Mouse (Mus musculus): Measurements from ENCODE around the gene Uggt1. TPM values are rescaled to one million over a fixed set of nuclear protein-coding genes. Genes with fewer than 3 reads are reported as not detected.
A peak's percentile ranks its signal among the peaks of the same experiment; 100 is the strongest.

Uggt1 gene
- total RNA-seq, 2 experiments from 2014 or later = 38.4 to 40.3 TPM

DNA sequence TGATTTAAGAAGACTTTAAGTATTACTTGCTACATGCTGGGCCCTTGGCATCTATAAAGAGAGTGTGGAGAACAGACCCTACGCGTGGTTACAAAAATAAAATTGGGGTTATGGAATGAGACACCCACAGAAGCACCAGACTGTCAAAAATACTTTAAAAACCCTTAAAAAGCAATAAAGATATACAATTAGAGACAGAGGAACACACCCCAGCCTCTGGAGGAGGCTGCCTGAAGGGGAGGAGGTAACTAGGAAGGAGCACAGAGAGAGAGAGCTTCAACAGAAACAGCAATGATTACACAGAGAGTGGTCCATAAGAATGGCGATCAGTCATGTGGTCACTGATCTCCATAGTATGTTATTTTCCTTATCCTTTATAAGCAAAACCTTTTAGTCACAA is 50.0 kb downstream of the Uggt1 start:
- no peak for DNase-seq (ENCODE audit: low spot score in 2 of 2)

DNA sequence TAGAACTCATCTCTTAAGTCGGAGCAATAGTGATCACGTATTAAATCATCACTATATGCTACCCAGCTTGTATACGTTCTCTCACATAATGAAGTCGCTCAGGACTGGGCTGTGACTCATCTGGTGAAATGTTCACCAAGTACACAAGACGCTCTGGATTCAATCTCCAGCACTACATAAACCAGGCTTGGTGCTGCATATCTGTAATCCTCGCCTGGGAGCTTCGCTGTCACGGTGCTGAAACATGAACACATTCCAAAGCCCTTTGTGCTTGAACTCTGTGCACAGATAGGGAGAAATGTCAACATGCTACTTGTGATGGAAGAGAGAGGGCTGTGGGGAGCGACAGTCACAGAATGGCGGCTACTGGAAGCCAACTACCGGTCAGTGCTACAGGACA is 52.6 kb downstream of the Uggt1 start:
- DNase-seq (ENCODE audit: low spot score in 2 of 2) = no peak

DNA sequence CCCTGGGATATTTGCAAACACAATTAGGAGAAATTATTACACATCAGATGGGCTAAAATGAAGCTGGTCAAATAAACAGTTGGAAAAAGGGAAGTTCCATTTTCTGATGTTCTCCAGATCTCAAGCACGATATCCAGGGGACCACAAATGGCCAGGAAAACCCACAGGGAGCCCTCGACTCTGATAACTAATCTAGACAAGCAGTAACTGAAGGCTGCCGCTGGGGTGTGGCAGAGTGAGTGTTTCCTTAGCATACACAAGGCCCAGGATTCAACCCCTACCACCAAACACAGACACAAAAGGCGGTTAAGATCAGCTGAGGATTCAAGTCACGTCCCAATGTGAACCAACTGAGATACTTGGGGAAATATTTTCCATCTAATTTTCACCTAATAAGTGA is 64.5 kb downstream of the Uggt1 start:
- no peak for DNase-seq (ENCODE audit: low spot score in 2 of 2)

DNA sequence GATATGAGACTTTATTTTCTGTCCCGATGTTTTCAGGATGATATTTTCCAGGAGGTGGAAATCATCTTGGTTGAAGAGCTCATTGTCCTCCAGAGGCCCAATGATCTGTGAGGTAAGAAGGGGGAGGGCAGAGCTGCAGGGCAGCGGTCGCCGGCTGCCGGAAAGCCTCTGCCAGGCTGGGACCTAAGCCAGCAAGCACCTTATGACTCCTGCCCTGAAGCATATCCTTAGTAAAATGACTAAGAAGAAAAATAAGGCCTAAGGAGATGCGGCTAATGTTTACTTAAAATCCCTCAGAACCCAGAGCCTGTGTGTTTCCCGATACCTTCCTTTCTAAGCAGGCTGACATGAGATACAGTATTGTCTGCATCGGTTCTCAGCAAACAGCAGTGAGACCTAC is 71.1 kb downstream of the Uggt1 start:
- DNase-seq (ENCODE audit: low spot score in 2 of 2) = no peak

DNA sequence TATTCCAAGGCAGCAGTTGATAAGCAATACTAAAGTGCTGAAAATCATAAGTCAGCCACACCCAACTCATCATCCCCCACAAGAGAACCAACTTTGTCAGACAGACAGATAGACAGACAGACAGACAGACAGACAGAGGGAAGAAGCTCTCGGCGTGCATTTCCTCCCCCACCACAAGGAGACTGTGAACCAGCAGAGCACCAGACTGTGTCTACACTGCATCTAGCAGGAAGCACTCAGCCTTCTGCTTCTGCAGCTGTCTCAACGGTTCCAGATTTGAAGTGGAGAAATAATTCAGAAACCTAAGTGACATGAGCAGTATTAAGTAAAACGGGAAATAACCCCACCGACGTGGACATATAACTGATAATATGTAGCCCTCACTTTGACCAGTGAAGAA is 71.6 kb downstream of the Uggt1 start:
- DNase-seq (ENCODE audit: low spot score in 2 of 2) = no peak

DNA sequence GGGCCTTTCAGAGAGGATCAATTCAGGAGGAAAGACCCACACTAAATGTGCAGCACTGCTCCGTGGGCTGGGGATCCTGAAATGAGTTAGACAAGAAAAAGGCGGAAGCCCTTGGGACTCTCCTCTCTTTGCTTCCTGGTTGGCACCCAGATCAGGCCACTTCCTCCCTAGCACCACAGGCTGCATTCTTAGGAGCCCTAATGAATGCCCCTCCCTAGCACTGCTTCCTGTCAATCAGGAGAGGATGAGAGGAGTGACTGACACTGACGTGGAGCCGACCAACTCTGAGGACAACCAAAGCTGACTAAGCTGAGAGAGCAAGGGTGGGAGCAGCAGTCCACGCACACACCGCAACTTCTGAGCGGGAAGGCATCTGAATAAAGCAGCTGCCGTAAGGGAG is 81.8 kb downstream of the Uggt1 start:
- no peak for DNase-seq (ENCODE audit: low spot score in 2 of 2)

DNA sequence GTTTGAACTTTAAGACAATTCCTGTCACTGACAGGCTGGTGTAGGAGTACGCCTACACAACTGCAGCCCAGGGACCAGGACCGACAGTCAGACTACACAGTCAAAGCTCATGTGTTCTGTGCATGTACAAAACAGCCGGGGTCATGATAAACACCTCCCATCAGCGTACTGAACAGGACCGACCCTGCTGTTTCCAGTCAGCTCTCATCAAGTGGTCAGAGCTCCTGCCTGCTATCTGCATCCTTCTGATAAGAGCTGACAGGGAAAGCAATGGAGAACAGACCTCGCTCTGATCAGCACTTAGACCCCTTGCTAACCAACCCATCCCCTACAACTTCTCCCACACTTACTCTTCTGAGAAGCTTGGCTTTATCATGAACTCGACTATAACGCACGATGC is 83.3 kb downstream of the Uggt1 start:
- DNase-seq (ENCODE audit: low spot score in 2 of 2) = no peak

DNA sequence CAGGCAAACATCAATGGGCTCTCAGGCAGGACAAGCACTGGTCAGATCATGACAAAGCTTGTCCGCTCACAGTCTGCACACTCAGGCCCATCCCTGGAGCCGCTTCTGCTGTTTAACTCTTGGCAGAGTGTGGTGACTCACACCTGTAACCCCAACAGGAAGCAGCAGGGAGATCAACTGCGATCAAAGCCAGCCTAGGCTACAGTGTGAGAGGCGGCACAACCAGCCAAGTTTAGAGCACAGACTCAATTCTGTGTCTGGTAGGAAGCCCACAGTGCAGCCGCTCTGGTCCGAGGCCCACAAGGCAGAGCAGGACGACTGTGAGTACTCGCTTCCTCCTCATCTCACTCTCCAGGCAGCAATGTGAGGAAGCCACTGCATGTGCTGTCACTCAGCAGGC is 84.3 kb downstream of the Uggt1 start:
- no peak for DNase-seq (ENCODE audit: low spot score in 2 of 2)

DNA sequence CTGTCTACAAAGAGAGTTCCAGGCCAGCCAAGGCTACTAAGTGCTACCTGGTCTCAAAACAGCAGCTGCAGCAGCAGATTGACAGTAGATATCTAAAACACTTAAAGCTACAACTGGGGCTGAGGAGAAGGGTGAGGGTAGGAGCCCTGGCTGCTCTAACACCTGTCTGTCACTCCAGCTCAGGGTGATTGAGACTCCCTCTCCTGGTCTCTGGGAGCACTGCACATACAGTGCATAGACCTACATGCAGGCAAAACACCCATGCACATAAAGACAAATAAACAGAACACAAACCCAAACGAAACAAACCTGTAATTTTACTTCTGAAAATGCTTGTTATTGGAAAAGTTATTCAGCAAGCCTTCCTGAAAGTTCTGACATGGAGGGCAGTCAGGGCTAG is 95.1 kb downstream of the Uggt1 start:
- no peak for DNase-seq (ENCODE audit: low spot score in 2 of 2)

DNA sequence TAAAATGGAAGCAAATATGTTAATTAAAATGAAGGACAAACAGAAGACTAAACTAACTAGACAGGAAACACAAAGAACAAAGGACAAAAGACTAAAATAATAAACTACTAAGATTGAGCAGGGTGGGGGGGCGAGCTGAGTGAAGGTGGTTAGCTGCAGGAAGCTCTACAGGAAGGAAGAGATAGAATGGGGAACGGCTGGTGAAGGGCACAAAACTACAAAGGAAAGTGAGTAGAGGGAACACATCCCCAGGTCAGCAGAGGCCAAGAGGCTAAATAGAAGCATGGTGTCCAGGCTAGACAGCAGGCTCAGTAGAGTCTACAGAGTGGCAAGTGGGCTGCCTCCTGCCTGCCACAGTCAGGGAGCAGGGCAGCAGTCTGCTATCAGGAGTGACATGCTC is 95.7 kb downstream of the Uggt1 start:
- DNase-seq (ENCODE audit: low spot score in 2 of 2) = no peak

DNA sequence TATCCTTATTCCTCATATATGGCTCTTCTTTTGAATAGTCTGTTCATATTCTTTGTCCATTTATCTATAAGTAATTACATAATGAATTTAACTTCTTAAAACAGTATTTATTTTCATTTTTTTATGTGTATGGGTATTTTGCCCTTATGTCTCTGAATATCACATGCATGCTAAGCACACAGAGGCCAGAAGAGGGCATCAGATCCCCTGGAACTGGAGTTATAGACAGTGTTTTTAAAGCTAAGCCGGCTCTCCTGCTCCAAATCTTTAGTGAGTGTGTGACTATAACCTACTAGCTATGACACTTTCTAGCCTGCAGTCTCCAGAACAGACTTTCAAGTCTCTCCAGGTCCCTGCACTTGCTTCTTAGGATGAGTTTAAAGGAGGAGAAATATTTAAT is 99.5 kb downstream of the Uggt1 start:
- no peak for DNase-seq (ENCODE audit: low spot score in 2 of 2)

DNA sequence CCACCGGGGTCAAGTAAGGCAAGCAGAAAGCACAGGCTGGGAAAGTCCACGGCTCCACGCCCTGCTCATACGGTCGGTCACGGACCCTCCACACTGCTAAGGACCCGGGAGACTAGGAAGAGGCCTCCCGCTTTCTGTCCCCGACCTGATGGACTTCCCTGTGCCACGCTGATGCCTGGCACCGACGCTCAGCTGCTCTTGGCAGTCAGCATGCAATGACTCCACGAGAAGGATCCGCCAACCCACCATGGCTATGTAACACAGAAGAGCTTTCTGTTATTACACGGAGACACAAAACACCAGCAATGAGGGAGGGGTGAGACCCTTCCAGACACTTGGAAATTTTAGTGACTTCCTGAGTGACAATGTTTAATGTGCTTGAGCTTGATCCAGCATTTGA is 104.2 kb downstream of the Uggt1 start:
- DNase-seq (ENCODE audit: low spot score in 2 of 2) = no peak

DNA sequence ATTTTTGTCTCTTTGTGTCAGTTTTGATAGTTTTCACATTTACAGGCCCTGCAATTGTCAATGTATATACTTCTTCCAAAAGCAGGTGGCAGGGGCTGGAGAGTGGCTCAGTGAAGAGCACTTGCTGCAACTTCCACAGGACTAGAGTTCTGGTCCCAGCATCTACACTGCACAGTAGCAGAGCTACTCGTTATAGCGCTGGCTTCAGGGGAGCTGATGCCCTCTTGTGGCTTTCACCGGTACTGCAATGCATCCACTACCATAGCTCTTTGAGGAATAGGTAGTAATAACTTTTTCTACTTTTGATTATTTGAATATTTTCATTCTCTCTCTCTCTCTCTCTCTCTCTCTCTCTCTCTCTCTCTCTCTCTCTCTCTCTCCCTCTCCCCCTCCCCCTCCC is 109.9 kb downstream of the Uggt1 start:
- peak; percentile 49 to 50 for DNase-seq (ENCODE audit: low spot score in 2 of 2)

DNA sequence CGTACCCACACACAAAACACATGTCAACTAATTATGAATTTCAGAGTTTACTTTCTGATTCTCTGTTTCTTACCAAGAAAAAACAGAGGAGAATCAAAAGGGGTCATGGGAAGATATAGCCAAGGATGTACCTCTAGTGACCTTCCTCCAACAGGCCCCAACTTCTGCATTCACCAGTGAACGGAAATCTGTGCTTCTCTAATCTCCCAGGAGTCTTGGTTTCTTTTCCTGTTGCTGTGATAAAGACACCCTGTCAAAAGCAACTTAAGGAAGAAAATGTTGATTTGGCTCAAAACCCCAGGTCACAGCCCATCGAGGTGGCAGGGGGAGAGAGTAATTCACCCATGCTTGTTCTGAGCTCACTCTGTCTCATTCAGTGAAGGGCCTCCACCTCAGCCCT is 110.9 kb downstream of the Uggt1 start:
- DNase-seq (ENCODE audit: low spot score in 2 of 2) = no peak

DNA sequence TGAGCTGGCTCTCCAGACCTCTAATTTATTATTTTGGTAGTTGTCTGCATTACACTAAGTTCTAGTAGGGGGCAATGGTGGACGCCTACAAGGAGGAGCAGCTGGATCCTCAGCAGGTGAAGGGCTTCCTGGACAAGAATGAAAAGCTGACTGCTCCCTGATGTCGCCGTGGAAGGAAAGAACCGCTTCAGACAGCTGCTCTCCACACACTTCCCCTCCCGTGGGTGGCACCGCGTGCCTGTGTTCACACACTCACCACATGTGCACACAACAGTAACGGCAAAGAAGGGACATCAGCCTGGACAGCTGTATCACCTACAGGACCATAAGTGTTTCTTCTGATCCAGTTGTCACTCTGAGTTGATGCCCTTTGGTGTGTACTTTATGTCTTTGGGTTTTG is 111.5 kb downstream of the Uggt1 start:
- no peak for DNase-seq (ENCODE audit: low spot score in 2 of 2)

DNA sequence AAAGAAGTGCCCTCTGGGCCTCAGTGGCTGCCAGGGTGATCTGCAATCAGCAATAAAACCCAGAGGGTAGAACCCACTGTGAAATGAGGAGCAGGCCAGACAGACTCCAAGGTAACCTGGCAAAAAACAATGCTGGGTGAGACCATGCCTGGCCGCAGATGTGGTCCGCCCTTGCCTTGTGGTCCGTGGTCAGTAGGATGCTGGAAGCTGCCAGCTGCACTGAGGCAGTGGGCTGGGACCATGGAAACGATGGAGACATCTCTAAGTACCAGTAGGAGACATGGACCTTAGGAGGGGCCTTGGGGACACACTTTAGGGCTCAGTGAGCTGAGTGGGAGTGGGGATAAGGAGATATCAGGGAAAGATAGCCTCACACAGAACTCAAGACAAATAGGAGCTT is 112.3 kb downstream of the Uggt1 start:
- no peak for DNase-seq (ENCODE audit: low spot score in 2 of 2)

DNA sequence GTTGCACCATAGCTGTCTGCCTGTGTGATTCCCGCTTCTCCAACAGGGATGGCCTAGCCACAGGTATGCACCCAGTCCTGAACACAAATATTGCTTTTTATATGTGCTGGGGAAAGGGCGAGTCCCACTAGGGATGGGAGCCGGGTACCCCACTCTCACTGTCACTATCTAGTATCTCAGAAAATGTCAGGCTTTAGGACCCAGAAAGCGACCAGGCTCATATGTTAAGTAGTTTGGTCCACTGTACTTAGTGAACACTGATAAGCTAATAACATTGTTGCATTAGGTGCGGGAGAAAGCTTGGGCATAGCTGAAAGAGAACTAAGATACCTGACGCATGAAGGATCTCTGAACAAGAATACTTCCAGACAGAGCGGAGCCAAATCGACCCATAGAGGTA is 112.8 kb downstream of the Uggt1 start:
- DNase-seq (ENCODE audit: low spot score in 2 of 2) = no peak

DNA sequence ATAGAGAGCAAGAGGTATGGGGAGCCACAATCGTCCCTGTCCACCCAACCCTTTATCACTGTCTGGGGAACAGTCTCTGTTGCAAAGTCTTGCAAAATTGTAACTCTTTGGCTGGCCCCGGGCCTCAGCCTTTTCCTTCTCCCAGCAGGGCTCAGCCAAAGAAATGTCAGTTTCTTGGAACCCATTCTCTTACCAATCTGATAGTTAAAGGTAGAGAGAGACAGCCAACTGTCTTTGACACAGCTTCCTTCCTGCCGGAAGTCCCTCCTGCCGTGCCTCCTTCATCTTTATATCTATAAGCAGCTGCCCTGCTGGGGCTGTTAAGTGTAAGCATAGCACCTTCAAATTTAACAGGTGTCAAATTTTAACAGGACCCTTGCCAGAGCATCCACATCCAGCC is 113.4 kb downstream of the Uggt1 start:
- no peak for DNase-seq (ENCODE audit: low spot score in 2 of 2)

DNA sequence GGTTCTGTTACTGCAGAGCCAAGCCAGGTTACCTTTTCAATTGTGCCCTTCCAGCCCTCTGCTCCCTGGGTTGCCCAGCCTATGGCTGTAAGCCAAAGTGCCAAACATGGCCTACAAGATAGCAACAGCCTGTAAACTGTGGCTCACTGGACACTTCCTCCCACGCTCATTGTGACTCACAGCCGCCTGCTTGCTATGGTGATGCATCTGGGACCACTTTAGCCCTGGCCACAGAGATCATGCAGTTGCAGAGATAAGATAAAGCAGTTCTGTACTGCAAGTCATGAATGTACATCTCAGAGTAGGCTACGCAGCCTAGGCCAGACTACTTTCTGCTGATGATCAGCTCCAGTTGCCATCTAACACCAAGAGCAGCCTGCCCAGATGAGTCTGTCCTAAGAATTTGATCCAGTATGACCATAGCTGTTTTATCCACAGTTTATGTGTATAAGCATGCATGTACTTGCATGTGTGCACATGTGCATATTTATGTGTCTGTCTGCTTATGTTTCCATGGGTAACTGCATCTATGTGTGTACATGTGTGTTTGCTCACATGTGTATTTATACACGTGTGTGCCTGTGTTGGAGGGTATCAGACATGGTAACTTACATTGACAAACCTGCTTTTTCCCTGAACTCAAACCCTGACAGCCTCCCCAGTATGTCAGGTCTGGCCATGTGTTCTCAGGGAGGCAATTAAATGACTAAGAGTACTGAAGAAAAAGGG is 114.0 kb downstream of the Uggt1 start:
- no peak for DNase-seq (ENCODE audit: low spot score in 2 of 2)

DNA sequence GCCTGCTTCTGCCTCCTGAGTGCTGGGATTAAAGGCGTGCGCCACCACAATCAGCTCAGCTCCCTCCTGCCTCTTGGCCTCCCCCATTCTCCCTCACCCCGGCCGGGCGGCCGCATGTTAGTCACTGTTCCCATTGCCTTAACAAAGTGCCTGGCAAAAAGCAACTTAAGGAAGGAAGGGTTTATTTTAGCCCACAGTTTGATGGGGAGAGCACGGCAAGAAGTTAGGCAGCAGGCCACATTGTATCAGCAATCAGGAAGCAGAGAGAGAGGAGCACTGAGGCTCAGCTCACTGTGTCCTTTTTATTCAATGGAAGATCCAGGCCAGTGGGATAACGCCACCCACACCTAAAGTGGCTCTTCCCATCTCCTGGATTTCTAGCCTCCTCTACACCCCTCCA is 114.6 kb downstream of the Uggt1 start:
- no peak for DNase-seq (ENCODE audit: low spot score in 2 of 2)

DNA sequence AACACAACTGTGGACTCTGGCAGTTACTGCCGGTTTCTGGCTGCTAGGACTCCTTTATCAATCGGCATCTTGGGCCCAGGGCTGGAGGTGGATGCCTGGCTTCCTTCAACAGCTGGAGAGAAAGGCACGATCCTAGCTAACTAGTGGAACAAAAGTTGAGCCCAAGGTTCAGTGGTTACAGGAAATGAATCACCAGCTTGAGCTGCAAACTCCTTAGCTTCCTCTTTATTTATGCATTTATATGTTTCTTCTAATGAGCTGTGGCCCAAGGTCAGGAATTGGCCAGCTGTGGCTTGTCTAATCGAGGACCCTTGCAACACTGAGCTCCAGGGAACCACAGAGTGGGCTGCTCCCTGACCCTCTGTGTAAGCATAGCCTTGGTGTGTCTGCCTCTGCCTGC is 115.4 kb downstream of the Uggt1 start:
- no peak for DNase-seq (ENCODE audit: low spot score in 2 of 2)

DNA sequence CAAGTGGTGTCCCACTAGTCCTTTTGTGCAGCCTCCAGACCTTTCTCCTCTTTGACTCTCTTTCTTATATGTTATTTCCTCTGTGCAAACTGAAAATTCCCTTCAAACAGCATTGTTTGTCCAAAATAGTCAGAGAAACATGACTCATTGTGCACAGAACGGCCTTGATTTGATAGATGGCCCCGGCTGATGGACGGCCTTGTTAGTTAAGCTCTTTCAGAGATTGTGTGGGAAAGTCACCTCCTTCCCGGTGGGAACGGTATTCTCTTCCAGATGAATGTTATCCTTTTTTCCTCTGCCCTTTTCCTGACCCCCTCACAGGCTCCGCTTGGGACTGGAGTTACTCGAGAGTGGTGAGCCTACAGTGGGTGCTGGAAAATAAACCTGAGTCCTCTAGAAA is 119.4 kb downstream of the Uggt1 start:
- DNase-seq (ENCODE audit: low spot score in 2 of 2) = no peak

DNA sequence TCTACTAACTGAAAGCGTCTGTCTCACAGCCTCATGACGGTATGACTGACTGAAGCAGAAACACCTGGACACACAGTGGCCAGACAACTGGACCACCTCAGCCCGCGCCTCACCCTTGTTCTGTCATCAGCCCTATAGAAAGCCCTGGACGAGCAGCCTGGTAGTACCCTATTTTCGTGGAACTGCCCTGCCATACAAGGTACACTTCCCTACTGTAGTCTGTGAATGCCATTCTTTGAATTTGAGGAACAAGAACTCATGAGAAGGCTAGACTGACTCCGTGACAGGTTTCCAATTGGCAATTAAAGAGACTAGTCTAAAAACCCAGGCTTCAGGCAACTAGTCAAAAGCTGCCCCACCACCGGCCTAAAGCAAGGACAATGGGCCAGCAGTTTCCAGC is 123.3 kb downstream of the Uggt1 start:
- no peak for DNase-seq (ENCODE audit: low spot score in 2 of 2)

DNA sequence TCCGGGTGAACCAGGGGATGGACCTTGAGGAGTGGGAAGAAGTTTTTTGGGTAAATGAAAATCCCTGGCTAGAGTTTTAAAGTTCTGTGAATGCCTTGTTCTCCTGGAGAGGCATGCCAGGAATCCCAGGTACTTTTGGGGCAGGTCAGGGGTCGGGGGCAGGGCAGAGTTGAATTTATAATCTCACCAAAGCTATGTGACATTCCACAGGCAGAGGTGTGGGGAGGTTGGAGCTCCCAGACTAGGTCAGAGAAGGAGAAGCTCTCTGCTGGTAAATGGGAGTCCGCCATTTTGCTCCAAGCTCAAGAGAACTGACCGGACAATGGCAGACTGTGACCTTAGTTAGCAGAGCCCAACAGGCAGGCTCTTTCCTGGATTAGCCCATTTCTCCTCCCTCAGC is 125.1 kb downstream of the Uggt1 start:
- DNase-seq (ENCODE audit: low spot score in 2 of 2) = no peak

Measured in gastrocnemius, postnatal 4 days (tissue).